Mouse (Mus musculus) heart, adult 2 months (tissue): ENCODE data around the gene Arhgef28. TPM values are rescaled to one million over a fixed set of nuclear protein-coding genes. Genes with fewer than 3 reads are reported as not detected.

Source experiments
- DNase-seq, 2 experiments: peaks; one replicate each; pipeline ENCODE4 v3.0.0; 2021
- H3K27ac ChIP-seq: fragments of 200-600 bp; 2 replicates; pipeline ENCODE4 v1.8.1; 2022
- H3K27me3 ChIP-seq: fragments of 200-500 bp; 2 replicates; pipeline ENCODE4 v1.6.1; 2012; ENCODE audit warnings: mild to moderate bottlenecking, low read length, inconsistent platforms, mixed read lengths; ENCODE audit not compliant: control insufficient read depth, insufficient read depth
- H3K36me3 ChIP-seq: fragments of 200-500 bp; 2 replicates; pipeline ENCODE4 v1.6.1; 2012; ENCODE audit warnings: low read length, inconsistent platforms; ENCODE audit not compliant: control insufficient read depth, insufficient read depth
- H3K4me1 ChIP-seq: fragments of 200-500 bp; 2 replicates; pipeline ENCODE4 v1.6.1; 2011; ENCODE audit warnings: low read length; ENCODE audit not compliant: control insufficient read depth, insufficient read depth
- H3K4me3 ChIP-seq: fragments of 200-600 bp; 2 replicates; pipeline ENCODE4 v1.8.1; 2022
- H3K79me2 ChIP-seq: fragments of 200-500 bp; replicated peaks from 2 replicates; pipeline ENCODE4 v1.6.1; 2012; ENCODE audit warnings: mild to moderate bottlenecking, inconsistent platforms, low read length, moderate library complexity, mixed read lengths; ENCODE audit not compliant: control insufficient read depth, insufficient read depth
- H3K9ac ChIP-seq: fragments of 200-500 bp; 2 replicates; pipeline ENCODE4 v1.6.1; 2012; ENCODE audit warnings: low read depth, mild to moderate bottlenecking, control low read depth, inconsistent platforms, low read length, mixed read lengths
- CTCF ChIP-seq: fragments of 200-600 bp; IDR thresholded peaks from 2 replicates; pipeline ENCODE4 v1.8.1; 2022; ENCODE audit warnings: antibody characterized with exemption, mild to moderate bottlenecking, moderate library complexity
- EP300 ChIP-seq: fragments of 200-500 bp; IDR thresholded peaks from 2 replicates; pipeline ENCODE4 v1.6.1; 2011; ENCODE audit warnings: low read depth, low read length, control low read depth; ENCODE audit not compliant: insufficient read depth
- POLR2A ChIP-seq: fragments of 200-500 bp; IDR thresholded peaks from 2 replicates; pipeline ENCODE4 v1.6.1; 2011; ENCODE audit warnings: mild to moderate bottlenecking, low read depth, low read length, control low read depth; ENCODE audit not compliant: insufficient read depth
- WGBS: fragments of 180-500 bp; shearing (Covaris S2); methylation state at CpG from one replicate; pipeline ENCODE4 v1.1.7; 2018; 5-methylcytosine and 5-hydroxymethylcytosine counted together
- intact Hi-C: fragments of 180-260 bp; cut with DNase I; formaldehyde crosslinking; loops from one replicate; pipeline ENCODE4 v1.15.1; 2025
- long read RNA-seq: library from polyadenylated mRNA; stranded (forward); transcript quantifications from one replicate; pipeline ENCODE4 v2.0.0, GENCODE M21; 2021
- polyA plus RNA-seq: library from polyadenylated mRNA; depleted of rRNA; stranded (reverse); fragments of >200 nt; gene quantifications from 2 replicates; pipeline ENCODE4 v1.2.3, GENCODE M21; 2012; rRNA removed
- total RNA-seq, 2 experiments: library from RNA; stranded (reverse); gene quantifications; 2 replicates each; pipeline ENCODE4 v1.2.3; 2021

Gene Arhgef28
- total RNA-seq = 1 to 10 TPM; 4.6 to 5.2 TPM
- 2.4 and 3.8 TPM in 2 replicates for polyA plus RNA-seq
- long read RNA-seq, full-length matches to known transcripts = 1 of 2 reads
- long read RNA-seq, partial matches to known transcripts = 0 of 2 reads
- long read RNA-seq, other reads (novel, unspliced or antisense) = 1 of 2 reads

- no peaks in the 10 kb centered on the region for H3K36me3 ChIP-seq
- intact Hi-C loops = loop anchor here (2.0 to 5.0 kb wide), 3 partner anchors 17 to 174 kb away; no protein-coding TSS in a partner anchor
- no peaks in the 10 kb centered on the region for H3K27me3 ChIP-seq
- peak within 1 kb of the TSS; percentile 80 for H3K4me3 ChIP-seq
- no peaks in the 10 kb centered on the region for H3K79me2 ChIP-seq
- TF ChIP-seq EP300 (no peak), POLR2A (0 out of 2 replicates have a peak, but pooled peaks have one; percentile 34), CTCF (peak; percentile 71)
- peak; percentile 80 to 82 for DNase-seq
- H3K27ac ChIP-seq = peak within 1 kb of the TSS; percentile 70
- peak within 1 kb of the TSS; percentile 80 for H3K9ac ChIP-seq
- under 1% methylated on average over 67 of the region's 76 CpGs for WGBS
- peaks cover 4% of the 10 kb centered on the region for H3K4me1 ChIP-seq
Observed at GRCm38 (mm10) chr13:98205771-98206545, at the start of gene Arhgef28. Arhgef28 (minus strand) TSS chr13:98206439.

- Histone ChIP-seq H3K4me3 (no peak overlapping the region), H3K27ac (no peak overlapping the region), H3K36me3 (no peaks in the 10 kb centered on the region), H3K9ac (no peak overlapping the region), H3K27me3 (no peaks in the 10 kb centered on the region), H3K4me1 (no peaks in the 10 kb centered on the region), H3K79me2 (no peaks in the 10 kb centered on the region)
- intact Hi-C loops = no loop called here
- DNase-seq = no peak
- WGBS = 70% methylated on average over 9 of the region's 9 CpGs
- no peak for TF ChIP-seq POLR2A
- TF ChIP-seq CTCF = peak; percentile 7; the same call in 1 of the 2 replicates
Observed at GRCm38 (mm10) chr13:98254921-98255320, 48.7 kb upstream of the Arhgef28 start.

- 88% methylated on average over 10 of the region's 10 CpGs for WGBS
- peaks cover 2% of the 10 kb centered on the region; the same call in 1 of the 2 replicates for H3K36me3 ChIP-seq
- H3K4me3 ChIP-seq = no peak overlapping the region
- no peaks in the 10 kb centered on the region for H3K4me1 ChIP-seq
- no peak for DNase-seq
- no peaks in the 10 kb centered on the region for H3K27me3 ChIP-seq
- intact Hi-C loops = no loop called here
- TF ChIP-seq POLR2A (no peak), CTCF (no peak), EP300 (no peak)
- no peak overlapping the region for H3K27ac ChIP-seq
- no peaks in the 10 kb centered on the region for H3K79me2 ChIP-seq
- H3K9ac ChIP-seq = no peak overlapping the region
Observed at GRCm38 (mm10) chr13:98249594-98249993, 43.4 kb upstream of the Arhgef28 start.

GRCm38 (mm10) chr13:98245386-98245785 lies 39.1 kb upstream of the Arhgef28 start:
- no peak overlapping the region for H3K9ac ChIP-seq
- TF ChIP-seq POLR2A = no peak
- TF ChIP-seq CTCF = no peak
- no peak for TF ChIP-seq EP300
- intact Hi-C loops = no loop called here
- no peak overlapping the region for H3K4me3 ChIP-seq
- no peaks in the 10 kb centered on the region for H3K27me3 ChIP-seq
- 76% methylated on average over 7 of the region's 7 CpGs for WGBS
- no peaks in the 10 kb centered on the region for H3K4me1 ChIP-seq
- H3K36me3 ChIP-seq = peaks cover 2% of the 10 kb centered on the region; the same call in 1 of the 2 replicates
- H3K79me2 ChIP-seq = no peaks in the 10 kb centered on the region
- no peak overlapping the region for H3K27ac ChIP-seq
- no peak for DNase-seq

GRCm38 (mm10) chr13:98244571-98245350 lies 38.5 kb upstream of the Arhgef28 start:
- no peak overlapping the region for H3K27ac ChIP-seq
- intact Hi-C loops = no loop called here
- WGBS = 55% methylated on average over 5 of the region's 5 CpGs
- H3K36me3 ChIP-seq = peaks cover 2% of the 10 kb centered on the region; the same call in 1 of the 2 replicates
- no peak overlapping the region for H3K4me3 ChIP-seq
- H3K4me1 ChIP-seq = no peaks in the 10 kb centered on the region
- no peak for DNase-seq
- TF ChIP-seq POLR2A (no peak), EP300 (no peak), CTCF (no peak)
- H3K79me2 ChIP-seq = no peaks in the 10 kb centered on the region
- H3K9ac ChIP-seq = no peak overlapping the region
- no peaks in the 10 kb centered on the region for H3K27me3 ChIP-seq
